Mouse (Mus musculus) liver, embryonic 14.5 days (tissue): ENCODE results near the gene Gm10277.

Experiments
- CTCF ChIP-seq: IDR thresholded peaks from 2 replicates; pipeline ENCODE4 v1.5.1; 2016; ENCODE audit warnings: antibody characterized with exemption, low read depth, control low read depth
- EP300 ChIP-seq: IDR thresholded peaks from 2 replicates; pipeline ENCODE4 v1.6.1; 2016; ENCODE audit warnings: antibody characterized with exemption, low read depth

- TF ChIP-seq CTCF, result peak; percentile 21; the same call in 1 of the 2 replicates
- no peak for TF ChIP-seq EP300
Observed at GRCm38 (mm10) chr11:77806218-77806617, 18.7 kb upstream of the Gm10277 start.
